Mouse (Mus musculus): ENCODE measurements at regions not wholly inside any gene's neighbourhood (a gene's known extent, or its start where the extent isn't known, plus 50 kb on each side); places are given as distances from the start of the nearest gene placed in this dataset.

DNA sequence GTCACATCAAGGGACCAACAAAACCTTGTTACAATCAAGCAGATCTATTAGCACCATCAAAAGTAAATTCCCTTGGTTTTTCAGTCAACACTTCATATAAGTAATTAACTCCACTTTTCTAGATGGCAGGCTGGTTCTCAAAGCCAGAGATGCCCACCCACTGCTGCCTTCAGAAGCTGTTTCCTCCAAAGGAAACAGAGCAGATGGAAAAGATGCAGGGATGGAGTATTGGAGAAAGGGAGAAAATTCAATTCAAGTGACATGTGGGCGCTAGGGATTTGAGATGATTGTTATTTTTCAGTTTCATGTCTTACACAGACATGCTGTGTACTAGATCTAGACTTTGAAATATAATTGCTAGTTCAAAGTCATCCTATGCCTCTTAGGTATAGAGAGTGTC, 705.1 kb downstream of the Edem1 start:
- Histone ChIP-seq H3K27me3 (no peaks in the 10 kb centered on the region), H3K27ac (replicated peaks) (no peak overlapping the region)

DNA sequence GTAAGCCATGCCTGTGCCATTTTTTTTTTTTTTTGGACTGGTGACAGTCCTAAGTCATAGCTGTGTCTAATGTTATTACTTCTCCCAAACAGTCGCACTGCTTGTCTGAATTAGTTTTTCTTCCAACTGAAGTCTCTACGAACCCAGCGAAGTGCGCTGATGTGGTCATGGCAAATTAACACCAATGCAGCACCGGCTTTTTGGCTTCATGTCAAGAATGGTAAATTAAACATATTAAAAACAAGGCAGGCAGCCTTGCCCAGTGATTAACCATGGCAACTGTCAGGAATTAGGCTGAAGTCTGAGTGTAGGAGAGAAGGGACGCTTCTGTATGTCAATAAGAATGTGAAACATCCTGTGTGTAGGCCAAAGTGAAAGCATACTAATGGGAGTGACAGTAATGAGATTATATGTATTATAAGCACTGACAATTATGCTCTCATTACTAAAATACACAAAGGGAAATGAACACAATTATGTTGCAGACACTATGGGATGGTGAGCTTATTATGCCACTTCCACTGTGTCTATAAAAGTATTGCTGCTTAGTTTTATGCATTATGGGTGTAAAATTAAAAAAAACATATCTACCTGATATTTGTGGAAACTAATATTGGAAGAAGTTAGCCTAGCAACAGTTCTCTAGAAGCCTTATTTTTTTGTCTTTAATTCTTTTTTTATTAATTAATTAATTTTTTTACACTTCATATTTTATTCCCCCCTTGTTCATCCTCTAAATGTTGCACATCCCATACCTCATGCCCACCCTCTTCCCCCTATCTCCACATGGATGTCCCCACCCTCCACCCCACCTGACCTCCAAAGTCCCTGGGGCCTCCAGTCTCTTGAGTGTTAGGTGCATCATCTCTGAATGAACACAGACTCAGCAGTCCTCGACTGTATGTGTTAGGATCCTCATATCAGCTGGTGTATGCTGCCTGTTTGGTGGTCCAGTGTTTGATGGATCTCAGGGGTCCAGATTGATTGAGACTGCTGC, 714.8 kb downstream of the Edem1 start:
- no peaks in the 10 kb centered on the region for H3K9me3 ChIP-seq
- peaks cover 6% of the 10 kb centered on the region for H3K4me1 ChIP-seq
- no peaks in the 10 kb centered on the region for H3K36me3 ChIP-seq
- 32% methylated on average over 7 of the region's 7 CpGs for WGBS
- no peak overlapping the region for H3K9ac ChIP-seq (replicated peaks)
- no peak overlapping the region for H3K4me2 ChIP-seq (replicated peaks)
- peak; percentile 97 for ATAC-seq (replicated peaks)
- H3K27me3 ChIP-seq = no peaks in the 10 kb centered on the region
- no peak overlapping the region for H3K4me3 ChIP-seq
- H3K27ac ChIP-seq (replicated peaks) = no peak overlapping the region

More for the DNA sequence above, 705.1 kb downstream of the Edem1 start:
- Histone ChIP-seq H3K36me3 (no peaks in the 10 kb centered on the region), H3K4me1 (no peaks in the 10 kb centered on the region), H3K4me2 (replicated peaks) (no peak overlapping the region), H3K9ac (replicated peaks) (no peak overlapping the region), H3K9me3 (no peaks in the 10 kb centered on the region), H3K4me3 (no peak overlapping the region)
- ATAC-seq (replicated peaks) = no peak
- 79% methylated on average over 1 of the region's 1 CpGs for WGBS

DNA sequence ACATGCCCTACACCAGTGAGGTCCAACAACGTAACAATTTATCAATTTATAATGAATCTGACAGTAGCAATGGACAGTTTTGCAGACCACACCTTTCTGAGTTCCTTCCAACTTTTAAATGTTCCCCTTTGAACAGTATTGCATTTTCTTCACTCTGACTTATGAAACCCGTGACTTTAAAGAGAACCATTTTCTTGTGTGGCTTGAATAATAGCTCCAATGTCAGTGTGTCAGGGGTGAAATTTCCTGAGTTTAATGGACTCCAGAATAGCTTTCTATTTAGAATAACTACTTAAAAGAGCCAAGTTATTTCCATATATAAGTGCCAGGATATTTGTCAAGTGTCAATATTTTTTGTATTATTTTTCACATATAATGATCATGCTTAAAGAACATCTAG, 723.9 kb downstream of the Edem1 start:
- H3K4me3 ChIP-seq = no peak overlapping the region
- H3K9ac ChIP-seq (replicated peaks) = no peak overlapping the region
- H3K9me3 ChIP-seq = no peaks in the 10 kb centered on the region
- H3K4me1 ChIP-seq = no peaks in the 10 kb centered on the region
- 91% methylated on average over 2 of the region's 2 CpGs for WGBS
- no peak overlapping the region for H3K4me2 ChIP-seq (replicated peaks)
- H3K36me3 ChIP-seq = no peaks in the 10 kb centered on the region
- no peak overlapping the region for H3K27ac ChIP-seq (replicated peaks)
- no peak for ATAC-seq (replicated peaks)
- no peaks in the 10 kb centered on the region for H3K27me3 ChIP-seq

All from forebrain, embryonic 15.5 days (tissue).